Mouse (Mus musculus) right cerebral cortex, adult 2 months (tissue): Measurements from ENCODE around the gene Galns.
"Not testable (repeated sequence)": the region's sequence is repeated elsewhere in the genome, so short reads cannot be mapped to it uniquely, and the experiment has no call there.

Experiments
- DNase-seq, 2 experiments: peaks; one replicate each; pipeline ENCODE4 v3.0.0; 2021 to 2022; ENCODE audit warnings: low spot score in 2 of 2

Galns gene

GRCm38 (mm10) chr8:122635878-122636802 is 24.9 kb upstream of the Galns start:
- no peak for DNase-seq

GRCm38 (mm10) chr8:122633205-122633604 is 21.9 kb upstream of the Galns start:
- no peak for DNase-seq

DNA sequence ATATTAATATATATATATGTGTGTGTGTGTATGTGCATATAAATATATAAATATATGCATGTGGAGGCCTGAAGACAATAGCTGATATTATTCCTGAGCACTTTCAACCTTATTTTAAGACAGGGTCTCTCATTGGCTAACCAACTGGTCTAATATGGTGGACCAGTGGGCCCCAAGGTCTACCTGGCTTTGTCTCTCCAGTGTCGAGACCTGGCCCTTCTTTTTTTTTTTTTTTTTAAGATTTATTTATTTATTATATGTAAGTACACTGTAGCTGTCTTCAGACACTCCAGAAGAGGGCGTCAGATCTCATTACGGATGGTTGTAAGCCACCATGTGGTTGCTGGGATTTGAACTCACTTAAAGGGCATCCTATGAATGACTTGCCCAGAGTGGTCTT is 20.9 kb upstream of the Galns start:
- DNase-seq, result not testable (repeated sequence)

GRCm38 (mm10) chr8:122630696-122631095 is 19.4 kb upstream of the Galns start:
- no peak for DNase-seq

- DNase-seq, result no peak
Observed at GRCm38 (mm10) chr8:122629388-122629787, 18.1 kb upstream of the Galns start.

- no peak for DNase-seq
Observed at GRCm38 (mm10) chr8:122626896-122627295, 15.6 kb upstream of the Galns start.

- DNase-seq, result no peak
Observed at GRCm38 (mm10) chr8:122625811-122626210, 14.5 kb upstream of the Galns start.

GRCm38 (mm10) chr8:122624653-122625052 is 13.4 kb upstream of the Galns start:
- DNase-seq, result no peak

GRCm38 (mm10) chr8:122623844-122624642 is 12.8 kb upstream of the Galns start:
- DNase-seq, result no peak

DNA sequence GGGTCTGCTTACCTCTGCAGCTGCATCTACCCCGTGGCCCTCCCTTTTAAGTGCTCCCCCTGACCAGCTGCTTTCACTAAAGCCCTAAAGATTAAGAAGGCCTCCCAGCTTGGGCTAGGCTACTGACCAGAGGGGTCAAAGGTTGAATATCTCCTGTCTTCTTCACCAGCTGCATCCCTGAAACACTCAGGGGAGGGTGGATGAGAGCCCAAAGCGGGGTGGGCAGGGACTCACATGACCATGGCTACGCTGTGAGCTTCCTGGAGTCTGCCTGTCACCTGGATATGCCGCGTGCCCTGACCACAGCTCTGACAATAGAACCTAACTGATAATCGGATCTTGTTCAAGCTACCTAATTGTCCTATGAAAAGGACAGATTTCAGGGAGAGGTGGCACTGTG is 11.5 kb upstream of the Galns start, which contains the start of gene Pabpn1l:
TSS of gene Pabpn1l (minus strand) at position 13 of the 400 bp plus-strand sequence.
- DNase-seq, result no peak

DNA sequence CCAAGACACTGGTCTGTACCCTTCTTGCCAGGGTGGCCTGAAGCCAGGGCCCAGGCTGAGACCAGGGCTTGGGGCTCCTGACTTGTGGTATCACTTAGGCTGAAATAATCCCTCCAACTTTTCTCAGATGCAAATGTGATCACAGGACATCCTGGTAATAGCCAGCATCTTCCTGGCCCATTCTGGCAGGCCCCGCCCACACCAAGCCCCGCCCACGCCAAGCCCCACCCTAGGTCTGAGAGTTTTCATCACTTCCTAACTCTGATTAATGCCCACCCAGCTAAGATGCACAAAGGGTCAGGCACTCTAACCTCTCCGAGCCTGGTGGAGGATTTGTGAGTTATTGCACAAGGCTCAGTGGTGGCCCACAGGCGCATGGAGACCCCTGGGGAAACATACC is 9.2 kb upstream of the Galns start:
- no peak for DNase-seq

DNA sequence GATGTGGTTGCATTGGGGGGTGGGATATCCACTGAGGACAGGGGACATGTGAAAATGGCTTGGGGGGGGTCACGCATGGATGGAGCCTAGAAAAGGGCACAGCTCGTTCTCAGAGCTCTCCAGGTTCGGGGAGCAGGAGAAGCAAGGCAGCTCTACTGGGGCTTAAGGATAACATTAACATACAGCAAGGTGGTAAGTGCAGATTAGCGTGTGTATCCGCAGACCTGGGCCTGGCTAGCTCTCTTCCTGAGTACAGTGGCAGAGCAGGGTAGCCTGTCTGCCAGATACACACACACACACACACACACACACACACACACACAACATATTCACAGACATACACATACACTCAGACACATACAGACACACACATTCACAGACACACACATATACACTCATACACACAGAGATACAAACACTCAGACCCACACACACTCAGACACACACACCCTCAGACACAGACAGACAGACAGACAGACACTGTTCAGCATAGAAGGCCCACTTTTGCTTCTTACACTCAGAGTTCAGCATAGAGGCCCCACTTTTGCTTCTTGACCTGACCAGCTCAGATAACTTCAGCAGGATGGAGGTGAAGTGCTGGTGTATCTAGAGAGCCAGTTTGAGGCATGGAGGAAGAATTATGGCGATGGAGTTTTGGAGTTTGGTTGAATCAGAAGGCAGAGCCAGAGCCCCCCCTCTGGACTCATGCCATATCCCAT is 7.6 kb upstream of the Galns start:
- no peak for DNase-seq

DNA sequence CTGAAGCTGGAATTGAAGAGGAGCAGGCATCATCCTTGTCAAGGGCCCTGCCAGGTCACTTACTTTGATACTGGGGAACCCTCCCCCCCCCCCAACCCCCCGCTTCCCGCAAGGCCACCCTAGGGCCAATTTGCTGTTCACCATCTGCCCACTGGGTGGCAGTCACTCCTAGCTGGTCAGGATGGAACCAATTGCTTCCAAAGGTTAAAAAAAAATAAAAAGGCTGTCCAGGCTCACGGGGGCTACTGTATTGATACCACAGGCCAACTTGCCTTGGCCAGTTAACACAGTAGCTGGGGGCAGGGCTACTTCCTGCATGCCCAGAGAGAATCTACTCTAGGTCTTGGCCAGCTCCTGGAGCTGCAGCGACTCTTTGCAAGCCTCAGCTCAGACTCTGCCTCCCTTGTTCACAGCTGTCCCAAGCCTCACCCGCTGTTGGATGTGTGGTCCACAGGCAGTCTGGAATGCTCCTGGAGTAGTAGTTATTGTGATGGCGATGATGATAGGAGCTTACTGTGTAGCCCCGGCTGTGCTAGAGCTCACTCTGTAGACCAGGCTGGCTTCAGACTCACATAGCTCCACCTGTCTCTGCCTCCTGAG is 6.8 kb upstream of the Galns start:
- peak; percentile 73 to 82 for DNase-seq

GRCm38 (mm10) chr8:122616181-122616905 is 5.1 kb upstream of the Galns start:
- DNase-seq, result no peak

DNA sequence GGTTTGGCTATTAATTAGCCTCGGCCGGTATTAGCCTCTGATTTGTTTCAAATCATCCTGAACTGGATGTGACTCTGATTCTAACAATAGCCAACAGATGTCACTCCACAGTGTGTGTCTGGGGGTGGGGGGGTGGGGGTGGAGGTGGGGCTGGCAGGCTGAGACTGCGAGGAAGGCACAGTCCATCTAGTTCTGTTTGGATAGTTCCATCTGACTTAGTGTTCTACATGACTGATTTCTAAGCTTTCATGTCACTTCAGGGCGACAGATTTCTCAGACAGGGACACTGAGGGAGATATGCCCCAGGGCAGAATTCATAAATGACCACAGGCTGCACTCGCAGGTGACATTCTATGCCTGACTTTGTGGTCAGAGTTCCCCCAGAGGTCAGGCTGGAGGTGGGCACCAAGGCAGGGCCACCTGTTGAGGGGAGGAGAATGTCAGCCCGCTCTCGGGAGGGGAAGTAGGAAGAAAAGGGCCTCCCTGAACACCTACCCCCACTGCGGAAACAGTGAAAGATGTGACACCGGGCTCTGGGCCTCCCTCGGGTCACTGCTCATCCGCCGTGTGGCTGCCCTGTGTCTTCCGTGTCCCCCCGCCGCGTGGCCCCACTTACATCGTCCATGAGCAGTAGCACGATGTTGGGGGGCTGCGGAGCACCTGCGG is 518 bp downstream of the Galns start:
- peak in 1 of 2 experiments; percentile 18 for DNase-seq

- DNase-seq, result no peak
Observed at GRCm38 (mm10) chr8:122610209-122610608, 1.1 kb downstream of the Galns start.

GRCm38 (mm10) chr8:122606810-122607209 is 4.5 kb downstream of the Galns start:
- DNase-seq, result no peak

- DNase-seq, result no peak
Observed at GRCm38 (mm10) chr8:122605367-122605766, 5.9 kb downstream of the Galns start.

GRCm38 (mm10) chr8:122604640-122605039 is 6.6 kb downstream of the Galns start:
- no peak for DNase-seq

DNA sequence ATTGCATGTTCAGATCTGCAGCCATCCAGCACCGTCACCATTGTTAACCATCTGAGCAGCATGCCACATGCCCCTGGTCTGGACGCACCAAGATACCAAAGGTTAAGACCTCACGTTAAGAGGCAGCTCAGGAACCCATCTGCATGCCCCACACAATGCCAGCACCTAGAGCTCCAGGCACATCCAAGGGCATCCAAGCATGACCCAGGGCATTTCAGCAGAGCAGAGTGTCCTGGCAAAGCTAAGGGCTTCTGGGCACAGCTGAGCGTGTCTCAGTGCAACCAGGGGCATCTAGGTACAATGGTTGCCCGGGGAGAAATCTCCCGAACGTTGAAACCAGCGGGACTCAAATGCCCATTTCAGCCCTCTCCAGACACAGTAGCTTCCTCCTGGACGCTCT is 10.6 kb downstream of the Galns start:
- no peak for DNase-seq
